Mouse (Mus musculus): Measurements from ENCODE around the gene H2-Ab1.

DNA sequence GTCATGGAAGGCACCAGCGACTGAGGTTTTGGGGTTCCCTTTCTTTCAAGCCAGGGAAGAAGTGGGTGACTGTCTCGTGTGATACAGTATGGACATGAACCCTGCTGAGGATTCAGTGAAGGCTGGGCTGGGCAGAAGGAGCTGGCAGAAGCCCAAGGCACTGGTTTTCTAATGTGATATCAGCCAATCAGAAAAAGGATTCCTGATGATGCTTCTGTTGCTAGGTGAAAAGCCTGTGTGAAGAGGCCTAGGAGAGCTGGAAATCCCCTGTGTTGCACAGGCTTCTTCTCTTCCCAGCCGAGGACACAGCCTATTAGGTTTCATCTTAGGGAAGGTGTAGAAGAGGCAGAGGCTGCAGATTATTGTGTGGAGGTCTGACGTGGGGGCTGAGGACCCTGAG lies 4.0 kb downstream of the H2-Ab1 start:
- TF ChIP-seq CTCF (IDR thresholded peaks at IDR 0.05): no peak
- no peak for TF ChIP-seq EP300 (IDR thresholded peaks at IDR 0.05)
